Mouse (Mus musculus) neural tube, embryonic 14.5 days (tissue): ENCODE results near the gene Magi2. TPM values are rescaled to one million over a fixed set of nuclear protein-coding genes. Genes with fewer than 3 reads are reported as not detected.

ENCODE experiments used
- ATAC-seq: fragments of 200-750 bp; cut with Nextera tagmentation; 2 replicates; pipeline ENCODE4 v1.8.0; 2017; ENCODE audit warnings: low read depth, mild to moderate bottlenecking, moderate TSS enrichment, moderate library complexity
- H3K27ac ChIP-seq: fragments of 300-500 bp; sonication (generic); 2 replicates; pipeline ENCODE4 v1.5.1; 2014; ENCODE audit warnings: low read depth, mild to moderate bottlenecking, control low read depth, low read length, moderate library complexity, mixed read lengths
- H3K27me3 ChIP-seq: fragments of 300-500 bp; sonication (generic); 2 replicates; pipeline ENCODE4 v1.6.1; 2014; ENCODE audit warnings: low read length; ENCODE audit not compliant: control insufficient read depth, insufficient read depth
- H3K36me3 ChIP-seq: fragments of 300-500 bp; sonication (generic); 2 replicates; pipeline ENCODE4 v1.6.1; 2014; ENCODE audit warnings: low read length, mixed read lengths; ENCODE audit not compliant: control insufficient read depth, insufficient read depth
- H3K4me1 ChIP-seq: fragments of 300-500 bp; sonication (generic); 2 replicates; pipeline ENCODE4 v1.6.1; 2014; ENCODE audit warnings: low read length; ENCODE audit not compliant: control insufficient read depth, insufficient read depth
- H3K4me2 ChIP-seq: fragments of 300-500 bp; sonication (generic); 2 replicates; pipeline ENCODE4 v1.6.1; 2014; ENCODE audit warnings: mild to moderate bottlenecking, low read depth, low read length, control low read depth
- H3K4me3 ChIP-seq: fragments of 300-500 bp; sonication (generic); 2 replicates; pipeline ENCODE4 v1.5.1; 2014; ENCODE audit warnings: low read depth, low read length, control low read depth, mixed read lengths
- H3K9ac ChIP-seq: fragments of 300-500 bp; sonication (generic); replicated peaks from 2 replicates; pipeline ENCODE4 v1.6.1; 2014; ENCODE audit warnings: low read depth, mild to moderate bottlenecking, control low read depth, low read length, mixed read lengths
- H3K9me3 ChIP-seq: fragments of 300-500 bp; sonication (generic); 2 replicates; pipeline ENCODE4 v1.6.1; 2016; ENCODE audit warnings: low read length; ENCODE audit not compliant: control insufficient read depth
- WGBS: fragments of 180-500 bp; shearing (Covaris S2); extraction: QIAGEN DNeasy Blood & Tissue Kit; methylation state at CpG from one replicate; pipeline ENCODE4 v1.1.7; 2014; 5-methylcytosine and 5-hydroxymethylcytosine counted together
- polyA plus RNA-seq: library from polyadenylated mRNA; unstranded; fragments of >200 nt; fragmentation: Nextera tagmentation; extraction: Ambion mirVana; gene quantifications from 2 replicates; pipeline ENCODE4 v1.2.1, GENCODE M21; 2014

Gene Magi2
- polyA plus RNA-seq, 1 experiment from 2014 or later, result 50.2 TPM

- Histone ChIP-seq H3K9me3 (no peaks in the 10 kb centered on the region), H3K4me1 (peaks cover 9% of the 10 kb centered on the region; the same call in 1 of the 2 replicates), H3K27ac (no peak overlapping the region), H3K36me3 (no peaks in the 10 kb centered on the region), H3K9ac (no peak overlapping the region), H3K4me2 (no peak overlapping the region), H3K27me3 (no peaks in the 10 kb centered on the region), H3K4me3 (no peak overlapping the region)
- ATAC-seq, result no peak
- WGBS, result 87% methylated on average over 6 of the region's 6 CpGs
These were observed 999.8 kb downstream of the Magi2 start for GRCm38 (mm10) chr5:20226471-20227210.

DNA sequence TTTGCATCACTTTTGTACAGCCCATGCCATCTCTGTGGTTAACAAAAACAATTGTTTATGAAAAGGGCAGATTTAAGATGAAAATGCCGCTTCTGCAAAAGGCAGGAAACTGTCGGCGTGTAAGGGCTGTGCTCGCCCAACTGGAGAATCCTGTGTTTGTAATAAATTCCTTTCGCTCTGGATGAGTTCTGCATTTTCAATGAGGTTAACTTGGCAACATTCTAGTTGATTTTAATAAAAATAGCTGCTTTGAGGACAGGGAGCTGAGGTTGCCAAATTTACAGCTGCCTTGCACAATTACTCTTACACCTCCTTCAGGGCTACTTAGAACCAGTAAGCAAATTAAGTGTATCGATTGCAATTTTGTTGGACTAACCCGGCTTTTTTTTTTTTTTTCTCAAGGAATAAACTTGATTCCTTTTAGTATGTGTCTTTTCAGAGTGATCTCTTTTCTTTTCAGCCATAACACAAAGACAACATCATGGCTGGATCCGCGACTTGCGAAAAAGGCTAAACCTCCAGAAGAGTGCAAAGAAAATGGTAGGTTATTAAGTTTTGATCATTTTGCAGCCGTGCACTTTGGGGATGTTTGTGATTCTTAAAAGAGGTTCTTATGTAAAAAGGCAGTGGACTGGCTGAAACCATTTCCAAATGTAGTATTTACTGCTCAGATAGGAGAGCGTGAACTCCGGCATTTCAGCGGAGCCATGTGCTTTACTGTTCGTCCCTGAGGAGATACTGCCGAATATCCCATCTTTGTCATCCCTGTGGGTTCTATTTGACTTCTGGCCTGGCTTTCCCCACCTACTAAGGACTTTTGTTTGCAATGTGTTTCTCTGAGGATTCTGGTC lies 1001.3 kb downstream of the Magi2 start:
- Histone ChIP-seq H3K9me3 (no peaks in the 10 kb centered on the region), H3K4me2 (peak overlapping the region; percentile 35; the same call in 1 of the 2 replicates), H3K27me3 (no peaks in the 10 kb centered on the region), H3K27ac (peak overlapping the region; percentile 40), H3K4me3 (peak overlapping the region; percentile 24), H3K4me1 (peaks cover 10% of the 10 kb centered on the region; the same call in 1 of the 2 replicates), H3K36me3 (no peaks in the 10 kb centered on the region), H3K9ac (peak overlapping the region; percentile 21; the same call in 1 of the 2 replicates)
- ATAC-seq, result peak; percentile 64
- WGBS, result 29% methylated on average over 16 of the region's 16 CpGs

- H3K9ac ChIP-seq, result no peak overlapping the region
- H3K27me3 ChIP-seq, result no peaks in the 10 kb centered on the region
- H3K4me1 ChIP-seq, result peaks cover 7% of the 10 kb centered on the region; the same call in 1 of the 2 replicates
- H3K27ac ChIP-seq, result no peak overlapping the region
- H3K36me3 ChIP-seq, result no peaks in the 10 kb centered on the region
- H3K4me2 ChIP-seq, result no peak overlapping the region
- 72% methylated on average over 3 of the region's 3 CpGs for WGBS
- no peak overlapping the region for H3K4me3 ChIP-seq
- H3K9me3 ChIP-seq, result no peaks in the 10 kb centered on the region
- ATAC-seq, result no peak
These were observed 1005.1 kb downstream of the Magi2 start for GRCm38 (mm10) chr5:20231908-20232307.

GRCm38 (mm10) chr5:20241523-20241922 lies 1014.7 kb downstream of the Magi2 start:
- H3K4me3 ChIP-seq, result no peak overlapping the region
- no peak overlapping the region for H3K27ac ChIP-seq
- WGBS, result 77% methylated on average over 2 of the region's 2 CpGs
- H3K36me3 ChIP-seq, result no peaks in the 10 kb centered on the region
- H3K4me2 ChIP-seq, result no peak overlapping the region
- H3K9me3 ChIP-seq, result no peaks in the 10 kb centered on the region
- no peak overlapping the region for H3K9ac ChIP-seq
- ATAC-seq, result no peak
- H3K4me1 ChIP-seq, result no peaks in the 10 kb centered on the region
- H3K27me3 ChIP-seq, result no peaks in the 10 kb centered on the region

DNA sequence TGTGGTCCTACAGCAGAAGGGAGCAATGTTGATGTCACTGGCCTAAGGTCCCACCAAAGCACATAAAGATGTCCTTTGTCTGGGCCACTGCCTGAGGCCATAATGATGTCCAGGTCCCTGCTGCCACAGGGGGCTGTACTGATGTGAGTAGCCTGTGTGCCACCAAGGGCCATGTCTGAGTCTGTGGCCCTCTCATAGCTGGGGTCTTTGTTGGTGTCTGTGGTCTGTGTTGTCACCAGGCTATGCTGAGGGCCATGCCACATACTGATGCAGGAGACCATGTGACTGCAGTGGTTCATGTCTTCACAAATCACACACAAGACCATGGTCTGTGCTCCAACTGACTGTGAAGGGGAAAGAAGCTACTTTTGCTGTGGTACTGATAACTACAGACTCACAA lies 1015.7 kb downstream of the Magi2 start:
- Histone ChIP-seq H3K27me3 (no peaks in the 10 kb centered on the region), H3K9ac (no peak overlapping the region), H3K27ac (no peak overlapping the region), H3K9me3 (no peaks in the 10 kb centered on the region), H3K4me3 (no peak overlapping the region), H3K4me1 (no peaks in the 10 kb centered on the region), H3K4me2 (no peak overlapping the region), H3K36me3 (no peaks in the 10 kb centered on the region)
- no peak for ATAC-seq

- Histone ChIP-seq H3K27me3 (no peaks in the 10 kb centered on the region), H3K9me3 (no peaks in the 10 kb centered on the region), H3K27ac (no peak overlapping the region), H3K36me3 (no peaks in the 10 kb centered on the region), H3K4me3 (no peak overlapping the region), H3K9ac (no peak overlapping the region), H3K4me2 (no peak overlapping the region), H3K4me1 (no peaks in the 10 kb centered on the region)
- ATAC-seq, result no peak
- WGBS, result 78% methylated on average over 6 of the region's 6 CpGs
These were observed 1022.5 kb downstream of the Magi2 start for GRCm38 (mm10) chr5:20249382-20249781.

DNA sequence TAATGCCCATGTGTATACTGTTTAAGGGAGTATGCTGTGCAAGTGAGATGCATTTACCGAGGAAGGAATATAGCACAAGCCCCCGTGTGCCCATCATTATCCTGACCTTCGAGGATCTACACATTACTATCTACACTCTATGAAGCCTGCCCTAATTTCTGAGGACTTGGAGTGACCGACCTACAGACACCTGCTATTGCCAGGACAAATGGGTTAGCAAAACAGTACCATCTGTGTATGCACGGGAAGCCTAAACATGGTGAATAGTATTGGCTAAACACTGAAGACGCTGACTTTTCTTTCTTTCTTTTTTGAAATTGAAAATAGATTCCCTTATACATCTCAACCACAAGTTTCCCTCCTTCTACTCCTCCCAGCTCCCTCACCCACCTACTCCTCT lies 1024.7 kb downstream of the Magi2 start:
- Histone ChIP-seq H3K9me3 (no peaks in the 10 kb centered on the region), H3K27me3 (no peaks in the 10 kb centered on the region), H3K4me3 (no peak overlapping the region), H3K4me1 (no peaks in the 10 kb centered on the region), H3K36me3 (no peaks in the 10 kb centered on the region), H3K4me2 (no peak overlapping the region), H3K27ac (no peak overlapping the region), H3K9ac (no peak overlapping the region)
- WGBS, result 88% methylated on average over 6 of the region's 6 CpGs
- ATAC-seq, result no peak

- Histone ChIP-seq H3K9me3 (no peaks in the 10 kb centered on the region), H3K4me3 (no peak overlapping the region), H3K4me2 (no peak overlapping the region), H3K9ac (no peak overlapping the region), H3K4me1 (no peaks in the 10 kb centered on the region), H3K36me3 (no peaks in the 10 kb centered on the region), H3K27ac (no peak overlapping the region), H3K27me3 (no peaks in the 10 kb centered on the region)
- no peak for ATAC-seq
- 85% methylated on average over 3 of the region's 3 CpGs for WGBS
These were observed 1029.5 kb downstream of the Magi2 start for GRCm38 (mm10) chr5:20256150-20256868.
